Mouse (Mus musculus) liver, postnatal 0 days (tissue): ENCODE data around the gene Gm7298. TPM values are rescaled to one million over a fixed set of nuclear protein-coding genes. Genes with fewer than 3 reads are reported as not detected.
"Not testable (repeated sequence)": the region's sequence is repeated elsewhere in the genome, so short reads cannot be mapped to it uniquely, and the experiment has no call there.

Source experiments
- ATAC-seq: fragments of 200-750 bp; cut with Nextera tagmentation; 2 replicates; pipeline ENCODE4 v1.8.0; 2017; ENCODE audit warnings: mild to moderate bottlenecking, moderate library complexity
- DNase-seq: peaks from one replicate; pipeline ENCODE4 v3.0.0-alpha.2; 2016
- H3K27ac ChIP-seq: fragments of 300-500 bp; sonication (generic); 2 replicates; pipeline ENCODE4 v1.5.1; 2014; ENCODE audit warnings: antibody characterized with exemption, moderate library complexity, mild to moderate bottlenecking, low read depth
- H3K27me3 ChIP-seq: fragments of 300-500 bp; sonication (generic); 2 replicates; pipeline ENCODE4 v1.6.1; 2014; ENCODE audit warnings: low read length, control low read depth, mixed read lengths; ENCODE audit not compliant: insufficient read depth
- H3K36me3 ChIP-seq: fragments of 300-500 bp; sonication (generic); replicated peaks from 2 replicates; pipeline ENCODE4 v1.6.1; 2014; ENCODE audit warnings: mild to moderate bottlenecking, control low read depth, low read length, moderate library complexity, mixed read lengths; ENCODE audit not compliant: insufficient read depth
- H3K4me1 ChIP-seq: fragments of 300-500 bp; sonication (generic); 2 replicates; pipeline ENCODE4 v1.6.1; 2014; ENCODE audit warnings: antibody characterized with exemption, mild to moderate bottlenecking, control low read depth; ENCODE audit not compliant: insufficient read depth
- H3K4me2 ChIP-seq: fragments of 300-500 bp; sonication (generic); 2 replicates; pipeline ENCODE4 v1.6.1; 2014; ENCODE audit warnings: low read depth, mild to moderate bottlenecking, low read length, moderate library complexity, mixed read lengths
- H3K4me3 ChIP-seq: fragments of 300-500 bp; sonication (generic); 2 replicates; pipeline ENCODE4 v1.5.1; 2014; ENCODE audit warnings: low read depth, low read length
- H3K9ac ChIP-seq: fragments of 300-500 bp; sonication (generic); replicated peaks from 2 replicates; pipeline ENCODE4 v1.6.1; 2014; ENCODE audit warnings: mild to moderate bottlenecking, moderate library complexity
- H3K9me3 ChIP-seq: fragments of 300-500 bp; sonication (generic); 2 replicates; pipeline ENCODE4 v1.6.1; 2016; ENCODE audit warnings: mild to moderate bottlenecking, control low read depth, low read length, mixed read lengths
- CTCF ChIP-seq: sonication (generic); IDR thresholded peaks from 2 replicates; pipeline ENCODE4 v1.5.1; 2016; ENCODE audit warnings: antibody characterized with exemption, low read depth
- EP300 ChIP-seq: IDR thresholded peaks from 2 replicates; pipeline ENCODE4 v1.6.1; 2016; ENCODE audit warnings: antibody characterized with exemption, low read depth, mild to moderate bottlenecking
- WGBS: fragments of 180-500 bp; shearing (Covaris S2); extraction: QIAGEN DNeasy Blood & Tissue Kit; methylation state at CpG from one replicate; pipeline ENCODE4 v1.1.7; 2014; ENCODE audit not compliant: insufficient replicate concordance; 5-methylcytosine and 5-hydroxymethylcytosine counted together
- polyA plus RNA-seq: library from polyadenylated mRNA; unstranded; fragments of >200 nt; fragmentation: Nextera tagmentation; extraction: Ambion mirVana; gene quantifications from 2 replicates; pipeline ENCODE4 v1.2.1, GENCODE M21; 2015

Gene Gm7298
- polyA plus RNA-seq = not detected in 2 replicates

DNA sequence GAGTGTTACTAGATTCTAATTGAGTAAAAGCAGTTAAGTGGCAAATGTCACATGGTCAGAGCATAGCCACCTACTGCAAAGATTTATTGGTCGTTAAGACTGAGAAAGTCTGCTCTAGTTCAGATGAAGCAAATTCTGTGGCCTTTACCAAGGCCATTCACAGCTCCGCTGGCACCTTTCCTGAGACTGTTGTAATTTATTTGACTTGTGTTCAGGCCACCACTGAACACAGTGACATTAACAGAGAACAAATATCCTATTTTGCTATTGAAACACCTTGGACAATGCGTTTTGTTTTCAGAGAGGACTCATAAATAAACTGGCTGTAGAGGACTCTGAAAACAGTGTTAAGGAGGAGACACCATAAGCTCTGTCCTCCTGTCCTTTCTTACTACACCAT lies at the start of gene Gm7298:
Gm7298 (plus strand) TSS at position 301 of the 400 bp plus-strand sequence.
- Histone ChIP-seq H3K4me3 (no peak within 1 kb of the TSS), H3K27ac (no peak within 1 kb of the TSS), H3K4me2 (no peak within 1 kb of the TSS), H3K27me3 (no peaks in the 10 kb centered on the region), H3K9me3 (no peaks in the 10 kb centered on the region), H3K36me3 (no peaks in the 10 kb centered on the region), H3K9ac (no peak within 1 kb of the TSS), H3K4me1 (no peaks in the 10 kb centered on the region)
- no peak for TF ChIP-seq CTCF
- TF ChIP-seq EP300 = no peak
- DNase-seq = no peak
- no peak for ATAC-seq
- WGBS = 59% methylated on average over 3 of the region's 3 CpGs

DNA sequence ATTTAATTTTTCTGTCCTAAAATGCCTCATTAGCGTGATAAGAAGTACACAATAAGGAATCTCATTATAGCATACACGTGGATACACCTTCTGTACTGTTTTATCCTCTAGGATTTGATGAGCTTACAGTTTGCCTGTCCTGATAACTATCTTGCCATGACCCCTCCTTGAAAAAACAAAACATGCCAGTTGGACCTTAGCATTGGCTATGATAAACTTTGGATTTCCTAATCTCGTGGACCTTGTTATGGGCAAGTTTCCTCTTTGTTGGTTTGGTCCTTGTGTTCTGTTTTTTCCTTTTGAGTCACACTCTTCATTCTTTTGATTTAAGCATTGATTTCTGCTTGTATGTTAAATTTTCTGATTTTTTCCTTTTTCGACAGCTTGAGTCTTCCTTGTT lies 95.3 kb downstream of the Gm7298 start:
- Histone ChIP-seq H3K9ac (no peak overlapping the region), H3K4me2 (no peak overlapping the region), H3K4me1 (no peaks in the 10 kb centered on the region), H3K27ac (no peak overlapping the region), H3K36me3 (no peaks in the 10 kb centered on the region), H3K27me3 (no peaks in the 10 kb centered on the region), H3K9me3 (no peaks in the 10 kb centered on the region), H3K4me3 (no peak overlapping the region)
- ATAC-seq (peak; percentile 51; the same call in 1 of the 2 replicates), DNase-seq (no peak)
- TF ChIP-seq EP300 (no peak), CTCF (no peak)
- 62% methylated on average over 4 of the region's 4 CpGs for WGBS

DNA sequence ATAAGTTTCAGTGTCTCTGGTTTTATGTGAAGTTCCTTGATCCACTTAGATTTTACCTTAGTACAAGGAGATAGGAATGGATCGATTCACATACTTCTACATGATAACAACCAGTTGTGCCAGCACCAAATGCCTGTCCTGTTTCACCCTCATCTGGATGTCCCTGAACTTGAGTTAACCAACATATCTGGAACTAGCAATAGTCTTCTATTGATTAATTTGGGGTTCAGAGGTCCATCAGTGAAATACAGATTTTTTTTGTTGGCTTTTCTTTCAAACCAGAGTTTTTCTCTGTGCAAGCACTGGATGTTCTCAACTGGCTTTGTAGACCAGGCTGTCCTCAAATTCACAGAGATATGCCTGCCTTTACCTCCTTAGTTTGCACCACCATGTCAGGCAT lies 103.6 kb downstream of the Gm7298 start:
- Histone ChIP-seq H3K4me3 (no peak overlapping the region), H3K27me3 (no peaks in the 10 kb centered on the region), H3K4me1 (no peaks in the 10 kb centered on the region), H3K27ac (no peak overlapping the region), H3K9me3 (0 out of 2 replicates have a peak, but pooled peaks cover 3% of the 10 kb centered on the region), H3K9ac (no peak overlapping the region), H3K36me3 (no peaks in the 10 kb centered on the region), H3K4me2 (no peak overlapping the region)
- 83% methylated on average over 1 of the region's 1 CpGs for WGBS
- DNase-seq = no peak
- no peak for ATAC-seq
- TF ChIP-seq CTCF = no peak
- no peak for TF ChIP-seq EP300

DNA sequence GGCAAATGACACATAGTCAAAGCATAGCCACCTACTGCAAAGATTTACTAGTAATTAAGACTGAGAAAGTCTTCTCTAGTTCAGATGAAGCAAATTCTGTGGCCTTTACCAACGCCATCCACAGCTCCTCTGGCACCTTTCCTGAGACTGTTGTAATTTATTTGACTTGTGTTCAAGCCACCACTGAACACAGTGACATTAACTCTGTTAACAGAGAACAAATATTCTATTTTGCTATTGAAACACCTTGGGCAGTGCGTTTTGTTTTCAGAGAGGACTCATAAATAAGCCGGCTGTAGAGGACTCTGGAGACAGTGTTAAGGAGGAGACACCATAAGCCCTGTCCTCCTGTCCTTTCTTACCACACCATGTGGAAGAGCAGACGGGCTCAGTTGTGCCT lies 105.5 kb downstream of the Gm7298 start, which contains the start of gene Mug1:
Mug1 (plus strand) TSS at position 271 of the 400 bp plus-strand sequence.
- H3K9ac ChIP-seq, DNase-seq, H3K27ac ChIP-seq, H3K4me2 ChIP-seq, H3K4me1 ChIP-seq, H3K27me3 ChIP-seq, H3K4me3 ChIP-seq, H3K9me3 ChIP-seq, ATAC-seq, H3K36me3 ChIP-seq: not testable (repeated sequence)
- 66% methylated on average over 4 of the region's 4 CpGs for WGBS

Other genes starting within 250 kb of the Gm7298 start
- gene A2m, start 97.6 kb upstream of the Gm7298 start, polyA plus RNA-seq = 46.0 and 53.9 TPM in 2 replicates
- 11.3 and 12.4 TPM in 2 replicates for gene Mug1, start 105.6 kb downstream of the Gm7298 start, polyA plus RNA-seq